8 mouse cellular contexts compared by ENCODE assay signal in the genomic region with DNA sequence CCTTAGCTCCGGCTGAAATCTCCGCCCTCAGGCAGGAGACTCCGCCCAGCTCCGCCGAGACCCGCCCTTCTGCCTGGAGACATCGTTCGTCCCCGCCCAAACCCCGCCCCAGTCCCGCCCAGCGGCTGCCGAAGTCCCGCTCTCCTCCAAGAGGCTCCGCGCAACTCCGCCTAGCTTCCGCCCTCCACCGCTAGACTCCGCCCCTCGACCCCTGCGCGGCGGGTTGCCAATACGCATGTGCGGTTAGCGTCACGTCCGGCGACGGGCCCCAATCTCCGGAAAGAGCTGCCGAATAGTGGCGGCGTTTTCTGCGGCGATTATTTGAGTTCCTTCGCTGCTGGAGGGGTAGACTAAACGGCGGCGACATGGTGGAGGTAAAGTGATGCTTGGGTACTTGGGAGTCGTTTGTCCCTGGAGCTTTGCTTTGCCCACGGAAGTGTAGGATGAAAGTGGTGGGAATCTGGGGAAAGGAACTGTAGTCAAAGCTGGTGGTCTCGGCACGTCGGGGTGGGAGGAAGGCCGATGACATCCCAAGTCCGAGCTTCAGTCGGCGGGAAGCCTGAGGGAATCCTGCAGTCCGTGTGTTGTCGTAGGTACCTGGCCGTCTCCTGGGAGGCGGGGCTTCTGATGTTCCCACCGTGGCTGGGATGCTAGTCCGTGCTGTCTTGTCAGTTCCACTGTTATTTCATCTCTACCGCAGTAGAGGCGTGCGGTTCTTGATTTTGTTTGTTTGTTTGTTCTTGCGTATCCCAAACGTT. TPM values are rescaled to one million over a fixed set of nuclear protein-coding genes. Genes with fewer than 3 reads are reported as not detected.
A peak's percentile ranks its signal among the peaks of the same experiment; 100 is the strongest.
DNase-seq lines count a peak whose midpoint lies in the region; ATAC-seq and TF ChIP-seq lines count a peak whose summit lies in the region.

A gene (plus strand): TSS at position 242 of the 758 bp plus-strand sequence.

- no peaks in the 10 kb centered on the region for H3K27me3 ChIP-seq in ES-Bruce4 (ENCODE audit: control insufficient read depth, insufficient read depth, low read length, poor library complexity, severe bottlenecking)
- H3K27me3 ChIP-seq in forebrain, embryonic 13.5 days, result no peaks in the 10 kb centered on the region
- no peaks in the 10 kb centered on the region for H3K27me3 ChIP-seq in liver, postnatal 0 days (ENCODE audit: insufficient read depth, low read length)
- no peaks in the 10 kb centered on the region for H3K27me3 ChIP-seq in neural tube, embryonic 14.5 days (ENCODE audit: control insufficient read depth, insufficient read depth, low read length)

- H3K4me3 ChIP-seq in ES-Bruce4 (ENCODE audit: low read depth, low read length), result peak within 1 kb of the TSS; percentile 98
- H3K4me3 ChIP-seq in forebrain, embryonic 13.5 days, result peak within 1 kb of the TSS; percentile 90
- H3K4me3 ChIP-seq in liver, postnatal 0 days (ENCODE audit: low read depth, low read length), result peak within 1 kb of the TSS; percentile 83
- H3K4me3 ChIP-seq in neural tube, embryonic 14.5 days (ENCODE audit: low read depth, low read length), result peak within 1 kb of the TSS; percentile 57

- H3K27ac ChIP-seq in ES-Bruce4 (ENCODE audit: insufficient read depth, low read length), result peak within 1 kb of the TSS; percentile 49; the same call in 1 of the 2 replicates
- H3K27ac ChIP-seq in forebrain, embryonic 13.5 days, result peak within 1 kb of the TSS; percentile 65
- peak within 1 kb of the TSS; percentile 81 for H3K27ac ChIP-seq in liver, postnatal 0 days (ENCODE audit: low read depth)
- H3K27ac ChIP-seq in neural tube, embryonic 14.5 days (ENCODE audit: low read depth, low read length), result peak within 1 kb of the TSS; percentile 56

- H3K4me2 ChIP-seq in forebrain, embryonic 13.5 days, result peak within 1 kb of the TSS; percentile 89
- peak within 1 kb of the TSS; percentile 83 for H3K4me2 ChIP-seq in liver, postnatal 0 days (ENCODE audit: low read depth, low read length)
- H3K4me2 ChIP-seq in neural tube, embryonic 14.5 days (ENCODE audit: low read depth, low read length), result peak within 1 kb of the TSS; percentile 91

- H3K9me3 ChIP-seq in ES-Bruce4 (replicated peaks; ENCODE audit: control insufficient read depth, insufficient read depth, low read length, poor library complexity, severe bottlenecking), result no peaks in the 10 kb centered on the region
- H3K9me3 ChIP-seq in forebrain, embryonic 13.5 days (replicated peaks), result no peaks in the 10 kb centered on the region
- no peaks in the 10 kb centered on the region for H3K9me3 ChIP-seq in liver, postnatal 0 days (ENCODE audit: low read length)
- no peaks in the 10 kb centered on the region for H3K9me3 ChIP-seq in neural tube, embryonic 14.5 days (ENCODE audit: control insufficient read depth, low read length)

- intact Hi-C loops in heart, postnatal 10 days (cut with DNase I), result no loop called here

- DNase-seq in heart, postnatal 10 days, result peak; percentile 99 to 100
- DNase-seq in large intestine, adult 2 months (ENCODE audit: low read depth, low spot score), result peak; percentile 86
- peak; percentile 100 for DNase-seq in liver, postnatal 0 days
- peak; percentile 100 for DNase-seq in testis, postnatal 10 days (ENCODE audit: low spot score)

- peak; percentile 11 for TF ChIP-seq POLR2A in ES-Bruce4 (IDR thresholded peaks at IDR 0.05; ENCODE audit: insufficient read depth, low read length)

- peaks cover 22% of the 10 kb centered on the region for H3K36me3 ChIP-seq in ES-Bruce4 (ENCODE audit: control insufficient read depth, insufficient read depth, low read length, poor library complexity, severe bottlenecking)
- peaks cover 31% of the 10 kb centered on the region for H3K36me3 ChIP-seq in forebrain, embryonic 13.5 days (ENCODE audit: poor library complexity, severe bottlenecking)
- H3K36me3 ChIP-seq in liver, postnatal 0 days (replicated peaks; ENCODE audit: insufficient read depth, low read length), result peaks cover 29% of the 10 kb centered on the region
- peaks cover 20% of the 10 kb centered on the region for H3K36me3 ChIP-seq in neural tube, embryonic 14.5 days (ENCODE audit: control insufficient read depth, insufficient read depth, low read length)

- peak; percentile 98 for ATAC-seq in cerebellum, adult (ENCODE audit: insufficient number of reproducible peaks, low FRiP score, low TSS enrichment)
- ATAC-seq in forebrain, embryonic 13.5 days, result peak; percentile 99
- ATAC-seq in liver, postnatal 0 days, result peak; percentile 98
- ATAC-seq in neural tube, embryonic 14.5 days (ENCODE audit: low read depth), result peak; percentile 99

- no peaks in the 10 kb centered on the region for H3K4me1 ChIP-seq in ES-Bruce4 (ENCODE audit: control insufficient read depth, insufficient read depth, low read length)
- H3K4me1 ChIP-seq in forebrain, embryonic 13.5 days, result peaks cover 13% of the 10 kb centered on the region
- H3K4me1 ChIP-seq in liver, postnatal 0 days (ENCODE audit: insufficient read depth), result peaks cover 9% of the 10 kb centered on the region
- H3K4me1 ChIP-seq in neural tube, embryonic 14.5 days (ENCODE audit: control insufficient read depth, insufficient read depth, low read length), result peaks cover 9% of the 10 kb centered on the region

- 1% methylated on average over 60 of the region's 61 CpGs for WGBS in forebrain, embryonic 13.5 days
- under 1% methylated on average over 61 of the region's 61 CpGs for WGBS in large intestine, adult 2 months
- WGBS in liver, postnatal 0 days (ENCODE audit: insufficient replicate concordance), result under 1% methylated on average over 60 of the region's 61 CpGs
- WGBS in neural tube, embryonic 14.5 days, result under 1% methylated on average over 61 of the region's 61 CpGs

- no peak for TF ChIP-seq EP300 in ES-Bruce4 (IDR thresholded peaks at IDR 0.05; ENCODE audit: insufficient read depth, low read depth, low read length)
- no peak for TF ChIP-seq EP300 in liver, postnatal 0 days (IDR thresholded peaks at IDR 0.05; ENCODE audit: low read depth)

- TF ChIP-seq CTCF in ES-Bruce4 (IDR thresholded peaks at IDR 0.05; ENCODE audit: low read depth, low read length), result no peak
- TF ChIP-seq CTCF in liver, postnatal 0 days (IDR thresholded peaks at IDR 0.05; ENCODE audit: low read depth), result no peak

- H3K9ac ChIP-seq in ES-Bruce4 (ENCODE audit: low read depth, poor library complexity, severe bottlenecking), result peak within 1 kb of the TSS; percentile 77
- H3K9ac ChIP-seq in forebrain, embryonic 13.5 days, result peak within 1 kb of the TSS; percentile 85
- H3K9ac ChIP-seq in liver, postnatal 0 days (replicated peaks), result peak within 1 kb of the TSS; percentile 91
- H3K9ac ChIP-seq in neural tube, embryonic 14.5 days (replicated peaks; ENCODE audit: low read depth, low read length), result peak within 1 kb of the TSS; percentile 58

RNA-seq across cellular contexts. Expression of the gene that starts here (rescaled TPM):
- polyA plus RNA-seq in ES-Bruce4 (2011; ENCODE audit: insufficient read depth, insufficient read length, low read depth, missing spikeins), result 87.1 and 88.1 TPM in 2 replicates
- polyA plus RNA-seq in forebrain, embryonic 13.5 days (2015; fragmentation: Nextera tagmentation; extraction: Ambion mirVana), result 121 and 123 TPM in 2 replicates
- 10 to 100 TPM; 32.2 to 32.6 TPM for total RNA-seq in heart, postnatal 10 days (2021)
- polyA plus RNA-seq in large intestine, adult 2 months (2012; rRNA removed), result 33.4 and 34.6 TPM in 2 replicates
- 29.6 and 29.9 TPM in 2 replicates for polyA plus RNA-seq in liver, postnatal 0 days (2015; fragmentation: Nextera tagmentation; extraction: Ambion mirVana)
- polyA plus RNA-seq in neural tube, embryonic 14.5 days (2014; fragmentation: Nextera tagmentation; extraction: Ambion mirVana), result 103 and 108 TPM in 2 replicates

Comparison
In these comparisons a context has a peak if more than half of its experiments do, and no peak if none do; other contexts are left out.
1. Peak in every context shown above with its lines: DNase-seq, ATAC-seq, H3K4me3 ChIP-seq and H3K27ac ChIP-seq.